Mouse (Mus musculus) common myeloid progenitor, adult 5-6 weeks (primary cell): ENCODE data around the gene Sap30. TPM values are rescaled to one million over a fixed set of nuclear protein-coding genes. Genes with fewer than 3 reads are reported as not detected.
A peak's percentile ranks its signal among the peaks of the same experiment; 100 is the strongest.
"Not testable (repeated sequence)": the region's sequence is repeated elsewhere in the genome, so short reads cannot be mapped to it uniquely, and the experiment has no call there.

Source experiments
- ATAC-seq: replicated peaks from 2 replicates; pipeline ENCODE4 v1.8.0; 2016; ENCODE audit warnings: low read depth, mild to moderate bottlenecking, moderate TSS enrichment, inconsistent platforms; ENCODE audit not compliant: poor library complexity, severe bottlenecking
- total RNA-seq: library from RNA; stranded (forward); fragments of 200-1000, 187-1606 nt; gene quantifications from 2 replicates; pipeline ENCODE4 v1.2.3, GENCODE M21; 2017

The Sap30 gene
- 68.9 and 70.1 TPM in 2 replicates for total RNA-seq

- peak; percentile 90 for ATAC-seq
Observed at GRCm38 (mm10) chr8:57487441-57488155, at the start of gene Sap30. TSS of gene Sap30 (minus strand) at chr8:57487860.

- ATAC-seq: peak; percentile 57
Observed at GRCm38 (mm10) chr8:57536167-57536566, 48.5 kb upstream of the Sap30 start.

- ATAC-seq: no peak
Observed at GRCm38 (mm10) chr8:57534495-57534894, 46.8 kb upstream of the Sap30 start.

- no peak for ATAC-seq
Observed at GRCm38 (mm10) chr8:57533106-57533505, 45.4 kb upstream of the Sap30 start.

GRCm38 (mm10) chr8:57532223-57532622 lies 44.6 kb upstream of the Sap30 start:
- no peak for ATAC-seq

- ATAC-seq: peak; percentile 94
Observed at GRCm38 (mm10) chr8:57530666-57531349, 43.1 kb upstream of the Sap30 start.

GRCm38 (mm10) chr8:57530238-57530637 lies 42.6 kb upstream of the Sap30 start:
- no peak for ATAC-seq

- no peak for ATAC-seq
Observed at GRCm38 (mm10) chr8:57528036-57528435, 40.4 kb upstream of the Sap30 start.

GRCm38 (mm10) chr8:57520186-57520786 lies 32.6 kb upstream of the Sap30 start:
- ATAC-seq: peak; percentile 39

- no peak for ATAC-seq
Observed at GRCm38 (mm10) chr8:57517723-57518122, 30.1 kb upstream of the Sap30 start.

GRCm38 (mm10) chr8:57516685-57517084 lies 29.0 kb upstream of the Sap30 start:
- not testable (repeated sequence) for ATAC-seq

GRCm38 (mm10) chr8:57513178-57513661 lies 25.6 kb upstream of the Sap30 start:
- not testable (repeated sequence) for ATAC-seq

GRCm38 (mm10) chr8:57512141-57513056 lies 24.7 kb upstream of the Sap30 start:
- ATAC-seq: no peak

- peak; percentile 97 for ATAC-seq
Observed at GRCm38 (mm10) chr8:57511316-57512118, 23.9 kb upstream of the Sap30 start, which contains the start of gene Hmgb2. TSS of gene Hmgb2 (plus strand) at chr8:57511907.

GRCm38 (mm10) chr8:57510791-57511315 lies 23.2 kb upstream of the Sap30 start:
- no peak for ATAC-seq

- no peak for ATAC-seq
Observed at GRCm38 (mm10) chr8:57508657-57509056, 21.0 kb upstream of the Sap30 start.

- no peak for ATAC-seq
Observed at GRCm38 (mm10) chr8:57507556-57508063, 19.9 kb upstream of the Sap30 start.

GRCm38 (mm10) chr8:57505500-57505899 lies 17.8 kb upstream of the Sap30 start:
- not testable (repeated sequence) for ATAC-seq

GRCm38 (mm10) chr8:57503641-57504040 lies 16.0 kb upstream of the Sap30 start:
- peak; percentile 96 for ATAC-seq
